Mouse (Mus musculus): ENCODE measurements around the gene Tmtc3. TPM values are rescaled to one million over a fixed set of nuclear protein-coding genes. Genes with fewer than 3 reads are reported as not detected.
A peak's percentile ranks its signal among the peaks of the same experiment; 100 is the strongest.
"Not testable (repeated sequence)": the region's sequence is repeated elsewhere in the genome, so short reads cannot be mapped to it uniquely, and the experiment has no call there.

Gene Tmtc3
- 22.8 and 26.0 TPM in 2 replicates for total RNA-seq (2015)
- 4.8 and 6.6 TPM in 2 replicates for total RNA-seq (2017)

GRCm38 (mm10) chr10:100487097-100487978, at the start of gene Tmtc3, which contains the start of gene Cep290:
Tmtc3 (minus strand) TSS chr10:100487350.
Cep290 (plus strand) TSS chr10:100487558.
- peak; percentile 92 for ATAC-seq (replicated peaks; ENCODE audit: poor library complexity)

DNA sequence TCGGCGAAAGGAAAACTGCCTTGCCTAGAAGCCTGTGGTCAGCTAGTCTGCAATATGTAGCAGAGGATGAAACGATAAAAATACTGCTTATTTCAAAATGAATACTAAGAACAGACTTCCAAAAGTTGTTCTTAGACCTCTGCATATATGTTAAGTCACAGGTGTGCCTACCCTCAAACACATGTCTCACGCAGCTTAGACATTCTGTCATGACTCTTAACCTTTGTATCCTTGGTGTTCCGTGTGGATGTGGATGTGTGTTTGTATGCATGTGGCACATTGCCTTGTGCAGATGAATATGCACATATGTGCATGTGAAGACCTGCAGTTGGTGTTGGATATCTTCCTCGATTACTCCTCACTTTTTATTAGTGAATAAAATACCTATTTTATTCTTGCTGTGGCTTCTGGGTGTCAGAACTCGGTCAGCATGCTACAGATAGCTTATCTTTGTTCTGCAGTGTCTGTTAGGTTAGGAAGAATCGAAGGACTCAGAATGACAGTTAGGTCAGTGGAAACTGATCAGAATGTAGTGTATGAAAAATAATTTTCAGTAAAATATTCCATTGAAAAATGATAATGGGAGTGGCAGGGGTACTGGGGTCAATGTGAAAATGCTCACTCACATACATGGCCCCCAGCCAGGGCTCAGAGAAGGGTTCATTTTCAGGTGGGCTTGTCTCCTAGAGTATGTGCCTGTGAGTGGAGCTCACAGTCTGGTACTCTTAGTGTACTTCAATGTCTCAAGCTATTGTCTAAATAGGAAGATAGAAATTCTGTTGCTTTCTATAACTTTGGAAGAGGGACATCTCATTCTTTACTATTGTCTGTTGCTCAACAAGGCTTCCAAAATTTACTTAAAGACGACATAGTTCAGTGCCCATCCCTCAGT, 37.6 kb upstream of the Tmtc3 start:
- peak; percentile 90 for ATAC-seq (replicated peaks; ENCODE audit: poor library complexity)

GRCm38 (mm10) chr10:100522330-100522729, 35.2 kb upstream of the Tmtc3 start:
- no peak for ATAC-seq (replicated peaks; ENCODE audit: poor library complexity)

- ATAC-seq (replicated peaks; ENCODE audit: poor library complexity), result no peak
These were observed 34.5 kb upstream of the Tmtc3 start for GRCm38 (mm10) chr10:100521617-100522016.

DNA sequence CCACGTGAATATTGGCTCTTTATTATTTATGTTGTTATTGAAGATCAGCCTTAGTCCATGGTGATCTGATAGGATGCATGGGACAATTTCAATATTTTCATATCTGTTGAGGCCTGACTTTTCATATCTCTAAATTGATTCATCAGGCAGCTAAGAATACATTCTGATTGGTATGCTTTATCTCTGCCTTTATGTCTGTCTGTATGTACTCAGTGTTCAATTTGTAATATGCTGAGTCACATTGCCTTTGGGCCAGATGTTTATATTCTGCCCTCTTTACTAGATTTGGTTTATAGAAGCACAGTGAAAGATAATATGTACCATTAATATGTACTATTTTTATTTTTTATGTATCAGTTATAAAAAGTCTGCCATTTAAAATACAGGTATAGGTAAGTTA, 21.0 kb upstream of the Tmtc3 start:
- ATAC-seq (replicated peaks; ENCODE audit: poor library complexity), result peak; percentile 55

DNA sequence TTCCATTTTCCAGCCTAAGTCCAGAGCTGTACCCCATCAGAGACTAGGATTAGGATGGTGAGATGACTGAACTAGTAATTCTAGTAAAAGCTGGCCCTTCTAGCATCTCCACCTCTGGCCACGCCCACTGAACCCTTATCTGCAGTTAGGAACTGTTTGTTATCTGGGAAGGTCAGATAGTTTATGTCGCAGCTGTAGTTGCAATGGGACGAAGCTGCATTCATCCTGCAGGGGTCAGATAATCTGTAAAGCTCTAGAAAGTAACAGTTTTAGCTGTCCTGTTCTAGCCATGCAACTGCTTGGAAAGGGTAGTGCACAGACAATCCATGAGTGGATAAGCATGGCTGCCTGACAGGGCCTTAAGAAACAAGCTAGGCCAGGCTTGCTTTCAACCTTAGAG, 11.2 kb upstream of the Tmtc3 start:
- ATAC-seq (replicated peaks; ENCODE audit: poor library complexity), result peak; percentile 98

- ATAC-seq (replicated peaks; ENCODE audit: poor library complexity), result no peak
These were observed 4.8 kb upstream of the Tmtc3 start for GRCm38 (mm10) chr10:100491916-100492315.

- ATAC-seq (replicated peaks; ENCODE audit: poor library complexity), result peak; percentile 40
These were observed 451 bp downstream of the Tmtc3 start for GRCm38 (mm10) chr10:100486701-100487096.

DNA sequence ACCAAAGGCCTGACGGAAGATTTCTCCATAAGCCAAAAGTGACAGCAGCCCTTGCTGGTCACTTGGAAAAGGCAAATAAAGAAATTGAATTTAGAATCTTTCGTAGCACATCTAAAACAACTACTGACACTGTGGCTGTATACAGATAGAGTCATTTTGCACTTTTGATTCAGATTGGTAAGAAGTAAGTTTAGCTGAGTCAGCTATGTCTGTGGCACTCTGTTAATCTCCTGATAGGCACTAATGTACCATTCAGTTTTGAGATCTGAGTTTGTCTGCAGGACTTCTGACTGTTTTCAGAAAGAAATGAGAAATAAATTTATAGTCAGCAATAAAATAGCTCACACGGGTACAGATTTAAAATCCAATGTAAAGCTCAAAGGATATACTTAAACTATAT, 7.6 kb downstream of the Tmtc3 start:
- ATAC-seq (replicated peaks; ENCODE audit: poor library complexity), result no peak

- peak; percentile 71 for ATAC-seq (replicated peaks; ENCODE audit: poor library complexity)
These were observed 12.1 kb downstream of the Tmtc3 start for GRCm38 (mm10) chr10:100475040-100475439.

- no peak for ATAC-seq (replicated peaks; ENCODE audit: poor library complexity)
These were observed 26.6 kb downstream of the Tmtc3 start for GRCm38 (mm10) chr10:100460515-100460914.

DNA sequence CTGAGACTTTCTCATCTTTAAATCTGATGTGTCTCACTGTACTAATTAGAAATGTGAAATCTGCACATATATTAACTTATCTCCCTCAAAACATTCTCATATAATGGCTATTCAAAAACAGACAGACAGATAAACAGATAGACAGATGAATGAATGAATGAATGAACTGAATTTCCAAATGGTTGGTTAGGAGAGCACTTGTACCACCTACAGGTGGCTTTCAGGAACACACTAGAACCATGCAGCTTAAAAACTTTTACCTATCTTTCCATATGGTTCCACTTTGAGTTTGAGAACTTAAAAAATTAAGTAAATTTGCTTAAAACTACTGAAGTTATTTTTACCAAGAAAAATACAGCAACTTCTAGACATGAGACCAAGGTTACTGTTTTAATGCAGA, 37.8 kb downstream of the Tmtc3 start:
- no peak for ATAC-seq (replicated peaks; ENCODE audit: poor library complexity)

GRCm38 (mm10) chr10:100427592-100427991, 59.6 kb downstream of the Tmtc3 start:
- no peak for ATAC-seq (replicated peaks; ENCODE audit: poor library complexity)

DNA sequence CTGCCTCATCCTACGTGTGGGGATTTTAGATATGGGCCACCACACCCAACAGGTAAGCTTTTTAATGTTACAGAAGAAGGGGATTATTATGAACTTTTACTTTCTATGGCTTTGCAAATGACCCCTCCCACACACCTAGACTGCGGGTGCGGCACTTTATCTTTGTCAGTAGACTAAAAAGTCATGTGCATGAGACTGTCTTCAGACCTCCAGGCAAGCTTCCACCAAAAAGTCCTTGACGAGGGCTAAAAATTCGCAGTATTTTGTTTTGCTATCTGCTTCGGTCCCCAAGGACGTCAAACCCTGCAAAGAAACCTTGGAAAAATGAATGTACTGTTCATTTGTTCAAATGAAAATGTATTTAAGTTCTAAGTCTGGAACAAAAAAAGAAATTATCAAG, 71.6 kb downstream of the Tmtc3 start:
- ATAC-seq (replicated peaks; ENCODE audit: poor library complexity), result no peak

DNA sequence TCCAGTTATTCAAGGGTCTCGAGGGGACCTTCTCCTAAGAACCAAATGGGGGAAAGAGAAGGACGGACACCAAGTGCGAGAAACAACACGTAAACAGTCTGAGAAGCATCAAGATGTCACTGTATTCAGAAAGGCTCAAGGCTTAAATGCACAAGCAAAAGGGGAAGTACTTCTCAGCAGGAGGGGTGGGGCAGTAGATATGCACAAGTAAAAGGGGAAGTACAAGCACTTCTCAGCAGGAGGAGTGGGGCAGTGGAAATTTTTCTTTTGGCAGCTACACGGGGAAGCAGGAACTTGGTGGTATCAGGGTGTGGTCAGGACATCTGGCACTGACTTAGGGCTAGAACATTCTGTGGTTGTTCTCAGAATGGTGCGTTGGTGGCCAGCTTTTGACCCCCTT, 84.8 kb downstream of the Tmtc3 start:
- ATAC-seq (replicated peaks; ENCODE audit: poor library complexity), result not testable (repeated sequence)

Other genes with a start within 250 kb of the Tmtc3 start
- not detected in 2 replicates for gene Gm4301, start 151.7 kb downstream of the Tmtc3 start, total RNA-seq (2015)
- not detected in 2 replicates for gene Gm4301, start 151.7 kb downstream of the Tmtc3 start, total RNA-seq (2017)
- gene Gm4302, start 146.5 kb downstream of the Tmtc3 start, total RNA-seq (2015), result not detected in 2 replicates
- not detected in 2 replicates for gene Gm4302, start 146.5 kb downstream of the Tmtc3 start, total RNA-seq (2017)
- not detected in 2 replicates for gene Gm4303, start 141.4 kb downstream of the Tmtc3 start, total RNA-seq (2015)
- gene Gm4303, start 141.4 kb downstream of the Tmtc3 start, total RNA-seq (2017), result not detected in 2 replicates
- not detected in 2 replicates for gene Gm4305, start 136.3 kb downstream of the Tmtc3 start, total RNA-seq (2015)
- not detected in 2 replicates for gene Gm4305, start 136.3 kb downstream of the Tmtc3 start, total RNA-seq (2017)
- gene Gm4307, start 126.0 kb downstream of the Tmtc3 start, total RNA-seq (2015), result not detected in 2 replicates
- gene Gm4307, start 126.0 kb downstream of the Tmtc3 start, total RNA-seq (2017), result not detected in 2 replicates
- not detected in 2 replicates for gene Gm4312, start 104.8 kb downstream of the Tmtc3 start, total RNA-seq (2015)
- gene Gm4312, start 104.8 kb downstream of the Tmtc3 start, total RNA-seq (2017), result not detected in 2 replicates
- gene Cep290, start 208 bp upstream of the Tmtc3 start, total RNA-seq (2015), result 9.3 and 19.4 TPM in 2 replicates
- gene Cep290, start 208 bp upstream of the Tmtc3 start, total RNA-seq (2017), result 9.3 and 13.5 TPM in 2 replicates
- gene 4930430F08Rik, start 103.1 kb upstream of the Tmtc3 start, total RNA-seq (2015), result 11.4 and 13.3 TPM in 2 replicates
- 11.6 and 12.2 TPM in 2 replicates for gene 4930430F08Rik, start 103.1 kb upstream of the Tmtc3 start, total RNA-seq (2017)
- gene 1700017N19Rik, start 103.1 kb upstream of the Tmtc3 start, total RNA-seq (2015), result not detected in 2 replicates
- not detected in 2 replicates for gene 1700017N19Rik, start 103.1 kb upstream of the Tmtc3 start, total RNA-seq (2017)

Data from megakaryocyte progenitor cell, adult 5-6 weeks (primary cell).